Mouse (Mus musculus) lung, embryonic 16.5 days (tissue): ENCODE measurements around the gene Dazap2. TPM values are rescaled to one million over a fixed set of nuclear protein-coding genes. Genes with fewer than 3 reads are reported as not detected.

Experiments
- ATAC-seq: fragments of 200-750 bp; cut with Nextera tagmentation; 2 replicates; pipeline ENCODE4 v1.8.0; 2017; ENCODE audit warnings: low read depth, mild to moderate bottlenecking, moderate library complexity
- H3K27ac ChIP-seq: fragments of 300-500 bp; sonication (generic); 2 replicates; pipeline ENCODE4 v1.5.1; 2014; ENCODE audit warnings: mild to moderate bottlenecking, control low read depth, low read length
- H3K27me3 ChIP-seq: fragments of 300-500 bp; sonication (generic); 2 replicates; pipeline ENCODE4 v1.6.1; 2014; ENCODE audit warnings: low read depth, low read length, mixed read lengths; ENCODE audit not compliant: control insufficient read depth, insufficient read depth
- H3K36me3 ChIP-seq: fragments of 300-500 bp; sonication (generic); 2 replicates; pipeline ENCODE4 v1.6.1; 2014; ENCODE audit warnings: low read length; ENCODE audit not compliant: control insufficient read depth, insufficient read depth
- H3K4me1 ChIP-seq: fragments of 300-500 bp; sonication (generic); replicated peaks from 2 replicates; pipeline ENCODE4 v1.6.1; 2014; ENCODE audit warnings: low read length, mixed read lengths; ENCODE audit not compliant: control insufficient read depth, insufficient read depth
- H3K4me2 ChIP-seq: fragments of 300-500 bp; sonication (generic); 2 replicates; pipeline ENCODE4 v1.6.1; 2014; ENCODE audit warnings: low read depth, low read length, control low read depth
- H3K4me3 ChIP-seq: fragments of 300-500 bp; sonication (generic); 2 replicates; pipeline ENCODE4 v1.5.1; 2014; ENCODE audit warnings: mild to moderate bottlenecking, low read length, control low read depth
- H3K9ac ChIP-seq: fragments of 300-500 bp; sonication (generic); 2 replicates; pipeline ENCODE4 v1.6.1; 2014; ENCODE audit warnings: low read length, control low read depth
- H3K9me3 ChIP-seq: fragments of 300-500 bp; sonication (generic); 2 replicates; pipeline ENCODE4 v1.6.1; 2016; ENCODE audit warnings: low read length; ENCODE audit not compliant: control insufficient read depth
- WGBS: fragments of 180-500 bp; shearing (Covaris S2); extraction: QIAGEN DNeasy Blood & Tissue Kit; methylation state at CpG from one replicate; pipeline ENCODE4 v1.1.7; 2014; 5-methylcytosine and 5-hydroxymethylcytosine counted together
- polyA plus RNA-seq: library from polyadenylated mRNA; unstranded; fragments of >200 nt; fragmentation: Nextera tagmentation; extraction: Ambion mirVana; gene quantifications from 2 replicates; pipeline ENCODE4 v1.2.1, GENCODE M21; 2015

Gene Dazap2
- polyA plus RNA-seq, 1 experiment from 2014 or later: 262 TPM

GRCm38 (mm10) chr15:100630126-100630525, 15.0 kb downstream of the Dazap2 start:
- 72% methylated on average over 3 of the region's 3 CpGs for WGBS
- no peaks in the 10 kb centered on the region for H3K36me3 ChIP-seq
- ATAC-seq: no peak

GRCm38 (mm10) chr15:100631454-100632170, 16.5 kb downstream of the Dazap2 start:
- H3K4me1 ChIP-seq: peaks cover 24% of the 10 kb centered on the region
- H3K9me3 ChIP-seq: no peaks in the 10 kb centered on the region
- no peak overlapping the region for H3K27ac ChIP-seq
- H3K4me2 ChIP-seq: no peak overlapping the region
- H3K4me3 ChIP-seq: no peak overlapping the region
- no peak for ATAC-seq
- WGBS: 74% methylated on average over 12 of the region's 12 CpGs
- no peaks in the 10 kb centered on the region for H3K36me3 ChIP-seq
- H3K9ac ChIP-seq: no peak overlapping the region
- peaks cover 19% of the 10 kb centered on the region for H3K27me3 ChIP-seq

More at GRCm38 (mm10) chr15:100630126-100630525, 15.0 kb downstream of the Dazap2 start:
- H3K4me3 ChIP-seq: no peak overlapping the region
- H3K4me2 ChIP-seq: no peak overlapping the region
- no peak overlapping the region for H3K9ac ChIP-seq
- H3K9me3 ChIP-seq: no peaks in the 10 kb centered on the region
- no peak overlapping the region for H3K27ac ChIP-seq
- peaks cover 4% of the 10 kb centered on the region for H3K27me3 ChIP-seq
- peaks cover 12% of the 10 kb centered on the region for H3K4me1 ChIP-seq

GRCm38 (mm10) chr15:100632323-100632722, 17.2 kb downstream of the Dazap2 start:
- 66% methylated on average over 5 of the region's 5 CpGs for WGBS
- H3K36me3 ChIP-seq: no peaks in the 10 kb centered on the region
- H3K9me3 ChIP-seq: no peaks in the 10 kb centered on the region
- ATAC-seq: no peak
- no peak overlapping the region for H3K9ac ChIP-seq
- no peak overlapping the region for H3K27ac ChIP-seq
- no peak overlapping the region for H3K4me2 ChIP-seq
- H3K27me3 ChIP-seq: peaks cover 25% of the 10 kb centered on the region
- no peak overlapping the region for H3K4me3 ChIP-seq
- peaks cover 28% of the 10 kb centered on the region for H3K4me1 ChIP-seq

GRCm38 (mm10) chr15:100633341-100633740, 18.2 kb downstream of the Dazap2 start:
- WGBS: 66% methylated on average over 10 of the region's 10 CpGs
- Histone ChIP-seq H3K36me3 (no peaks in the 10 kb centered on the region), H3K27me3 (peaks cover 34% of the 10 kb centered on the region), H3K4me2 (no peak overlapping the region), H3K9me3 (no peaks in the 10 kb centered on the region), H3K4me1 (peaks cover 18% of the 10 kb centered on the region; the same call in 1 of the 2 replicates), H3K27ac (no peak overlapping the region), H3K9ac (no peak overlapping the region), H3K4me3 (no peak overlapping the region)
- no peak for ATAC-seq

GRCm38 (mm10) chr15:100635239-100635638, 20.1 kb downstream of the Dazap2 start:
- WGBS: 11% methylated on average over 9 of the region's 9 CpGs
- Histone ChIP-seq H3K27ac (no peak overlapping the region), H3K4me1 (peaks cover 18% of the 10 kb centered on the region; the same call in 1 of the 2 replicates), H3K4me2 (peak overlapping the region; percentile 91), H3K9me3 (no peaks in the 10 kb centered on the region), H3K9ac (no peak overlapping the region), H3K27me3 (peaks cover 38% of the 10 kb centered on the region), H3K4me3 (no peak overlapping the region; the same call in 1 of the 2 replicates), H3K36me3 (no peaks in the 10 kb centered on the region)
- no peak for ATAC-seq

GRCm38 (mm10) chr15:100635851-100636645, 20.9 kb downstream of the Dazap2 start:
- peak overlapping the region; percentile 91 for H3K4me2 ChIP-seq
- H3K4me3 ChIP-seq: peak overlapping the region; percentile 67
- H3K9me3 ChIP-seq: no peaks in the 10 kb centered on the region
- no peak overlapping the region for H3K27ac ChIP-seq
- H3K4me1 ChIP-seq: peaks cover 18% of the 10 kb centered on the region; the same call in 1 of the 2 replicates
- no peak for ATAC-seq
- peaks cover 38% of the 10 kb centered on the region for H3K27me3 ChIP-seq
- WGBS: 5% methylated on average over 37 of the region's 38 CpGs
- no peaks in the 10 kb centered on the region for H3K36me3 ChIP-seq
- H3K9ac ChIP-seq: peak overlapping the region; percentile 66

GRCm38 (mm10) chr15:100636700-100637501, 21.8 kb downstream of the Dazap2 start, which contains the start of gene Smagp:
Gene Smagp, minus strand, starts transcription at chr15:100636940.
- peak; percentile 74 for ATAC-seq
- no peaks in the 10 kb centered on the region for H3K36me3 ChIP-seq
- under 1% methylated on average over 77 of the region's 77 CpGs for WGBS

GRCm38 (mm10) chr15:100637661-100638060, 22.5 kb downstream of the Dazap2 start:
- Histone ChIP-seq H3K9me3 (no peaks in the 10 kb centered on the region), H3K27me3 (peaks cover 38% of the 10 kb centered on the region), H3K4me3 (no peak overlapping the region; the same call in 1 of the 2 replicates), H3K4me1 (peaks cover 16% of the 10 kb centered on the region; the same call in 1 of the 2 replicates), H3K9ac (no peak overlapping the region), H3K4me2 (peak overlapping the region; percentile 91; the same call in 1 of the 2 replicates), H3K36me3 (no peaks in the 10 kb centered on the region), H3K27ac (peak overlapping the region; percentile 10; the same call in 1 of the 2 replicates)
- ATAC-seq: no peak
- WGBS: 16% methylated on average over 6 of the region's 6 CpGs

More at GRCm38 (mm10) chr15:100636700-100637501, 21.8 kb downstream of the Dazap2 start, which contains the start of gene Smagp:
- Histone ChIP-seq H3K27me3 (peaks cover 38% of the 10 kb centered on the region), H3K9ac (peak within 1 kb of the TSS; percentile 66), H3K4me1 (peaks cover 18% of the 10 kb centered on the region; the same call in 1 of the 2 replicates), H3K4me2 (peak within 1 kb of the TSS; percentile 91), H3K9me3 (no peaks in the 10 kb centered on the region), H3K4me3 (peak within 1 kb of the TSS; percentile 67), H3K27ac (peak within 1 kb of the TSS; percentile 10; the same call in 1 of the 2 replicates)
